Mouse (Mus musculus) brain, adult 2 months (tissue): Measurements from ENCODE around the gene Olfm4.
A peak's percentile ranks its signal among the peaks of the same experiment; 100 is the strongest.

Experiments
- DNase-seq: peaks from one replicate; pipeline ENCODE4 v3.0.0; 2011; ENCODE audit warnings: low read depth, low spot score

The Olfm4 gene

GRCm38 (mm10) chr14:79983781-79984180 lies at the start of gene Olfm4:
Olfm4 (plus strand) TSS chr14:79984081.
- no peak for DNase-seq

GRCm38 (mm10) chr14:79934426-79934825 lies 49.5 kb upstream of the Olfm4 start:
- DNase-seq = no peak

- DNase-seq = no peak
Observed at GRCm38 (mm10) chr14:79936879-79937468, 46.9 kb upstream of the Olfm4 start.

GRCm38 (mm10) chr14:79945876-79946275 lies 38.0 kb upstream of the Olfm4 start:
- no peak for DNase-seq

GRCm38 (mm10) chr14:79955678-79956077 lies 28.2 kb upstream of the Olfm4 start:
- no peak for DNase-seq

- no peak for DNase-seq
Observed at GRCm38 (mm10) chr14:79957789-79958487, 25.9 kb upstream of the Olfm4 start.

GRCm38 (mm10) chr14:79961187-79961586 lies 22.7 kb upstream of the Olfm4 start:
- no peak for DNase-seq

- no peak for DNase-seq
Observed at GRCm38 (mm10) chr14:79961602-79962001, 22.3 kb upstream of the Olfm4 start.

- DNase-seq = peak; percentile 49
Observed at GRCm38 (mm10) chr14:79970165-79970564, 13.7 kb upstream of the Olfm4 start.

- no peak for DNase-seq
Observed at GRCm38 (mm10) chr14:79970928-79971738, 12.7 kb upstream of the Olfm4 start.

- DNase-seq = no peak
Observed at GRCm38 (mm10) chr14:79981437-79981836, 2.4 kb upstream of the Olfm4 start.

GRCm38 (mm10) chr14:79985137-79985670 lies 1.3 kb downstream of the Olfm4 start:
- DNase-seq = no peak

GRCm38 (mm10) chr14:79985696-79986095 lies 1.8 kb downstream of the Olfm4 start:
- no peak for DNase-seq

GRCm38 (mm10) chr14:79986831-79987230 lies 3.0 kb downstream of the Olfm4 start:
- DNase-seq = no peak

- no peak for DNase-seq
Observed at GRCm38 (mm10) chr14:79989785-79990184, 5.9 kb downstream of the Olfm4 start.

- no peak for DNase-seq
Observed at GRCm38 (mm10) chr14:79990547-79990946, 6.7 kb downstream of the Olfm4 start.

GRCm38 (mm10) chr14:79997534-79997933 lies 13.7 kb downstream of the Olfm4 start:
- no peak for DNase-seq

GRCm38 (mm10) chr14:80000110-80000531 lies 16.2 kb downstream of the Olfm4 start:
- no peak for DNase-seq

- DNase-seq = no peak
Observed at GRCm38 (mm10) chr14:80007686-80008085, 23.8 kb downstream of the Olfm4 start.

- no peak for DNase-seq
Observed at GRCm38 (mm10) chr14:80010426-80010825, 26.5 kb downstream of the Olfm4 start.

- DNase-seq = no peak
Observed at GRCm38 (mm10) chr14:80014966-80015365, 31.1 kb downstream of the Olfm4 start.

- DNase-seq = no peak
Observed at GRCm38 (mm10) chr14:80016112-80016511, 32.2 kb downstream of the Olfm4 start.
